Mouse (Mus musculus): ENCODE results near the gene Ubxn11.

DNA sequence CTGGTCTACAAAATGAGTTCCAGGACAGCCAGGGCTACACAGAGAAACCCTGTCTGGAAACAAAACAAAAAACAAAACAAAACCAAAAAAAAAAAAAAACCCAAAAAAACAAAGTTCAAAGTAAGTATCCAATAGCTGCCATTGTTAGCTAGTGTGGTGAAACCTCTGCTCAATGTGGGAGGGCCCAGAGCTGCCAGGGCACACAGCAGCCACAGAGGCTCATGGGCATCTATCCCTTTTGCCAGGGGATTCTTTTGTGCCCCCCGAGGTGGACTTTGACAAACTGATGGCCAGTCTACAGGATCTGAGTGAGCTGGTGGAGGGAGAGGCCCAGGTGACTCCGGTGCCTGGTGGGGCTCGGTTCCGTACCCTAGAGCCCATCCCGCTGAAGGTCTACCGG is 20.8 kb downstream of the Ubxn11 start:
- no peak for TF ChIP-seq CTCF (IDR thresholded peaks at IDR 0.05; ENCODE audit: low read depth, low read length)
- no peak for TF ChIP-seq POLR2A (IDR thresholded peaks at IDR 0.05; ENCODE audit: extremely low read depth, insufficient read depth, low read length)
